Mouse (Mus musculus): ENCODE measurements around the gene Map1lc3a.
A peak's percentile ranks its signal among the peaks of the same experiment; 100 is the strongest.

Map1lc3a gene

GRCm38 (mm10) chr2:155287456-155288250 lies 11.6 kb downstream of the Map1lc3a start:
- no peak for DNase-seq (ENCODE audit: low spot score)

DNA sequence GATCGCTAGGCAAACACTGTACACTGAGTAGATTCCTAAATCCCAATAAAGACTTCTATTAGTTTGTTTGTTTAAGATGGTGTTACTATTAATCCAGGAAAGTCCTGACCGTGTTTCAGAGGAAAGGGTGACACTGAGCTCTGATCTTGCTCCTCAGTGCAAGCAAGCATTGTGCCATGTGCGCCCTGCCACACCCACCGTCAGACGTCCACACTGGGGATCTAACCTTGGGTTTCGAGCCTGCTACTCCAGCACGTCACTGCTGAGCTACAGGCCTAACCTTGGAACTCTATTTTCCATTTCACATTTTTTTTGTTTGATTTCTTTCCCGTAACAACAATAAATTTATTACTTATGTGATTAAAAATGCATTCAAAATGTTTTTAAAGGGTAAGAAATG lies 14.0 kb downstream of the Map1lc3a start:
- no peak for DNase-seq (ENCODE audit: low spot score)

GRCm38 (mm10) chr2:155293382-155293781 lies 17.3 kb downstream of the Map1lc3a start:
- DNase-seq (ENCODE audit: low spot score), result peak; percentile 34

DNA sequence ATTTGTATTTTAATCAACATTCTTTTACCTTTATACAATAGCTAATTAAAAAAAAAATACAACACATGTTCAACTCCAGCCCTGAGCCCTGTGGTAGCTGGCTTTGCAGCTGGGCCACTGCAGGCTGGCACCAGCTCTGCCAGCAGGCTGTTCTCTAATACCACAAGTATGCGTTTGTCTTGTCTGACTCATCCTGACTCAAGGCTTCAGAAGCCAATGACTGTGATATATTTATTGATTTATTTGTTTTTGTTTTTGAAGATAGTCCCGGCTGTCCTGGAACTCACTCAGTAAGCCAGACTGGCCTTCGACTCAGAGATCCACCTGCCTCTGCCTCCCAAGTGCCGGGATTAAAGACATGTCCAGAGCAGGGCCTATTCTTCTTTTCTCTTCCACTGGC lies 17.8 kb downstream of the Map1lc3a start:
- peak; percentile 61 for DNase-seq (ENCODE audit: low spot score)

- peak; percentile 17 for DNase-seq (ENCODE audit: low spot score)
Measured at GRCm38 (mm10) chr2:155295453-155295852, 19.4 kb downstream of the Map1lc3a start.

- no peak for DNase-seq (ENCODE audit: low spot score)
Measured at GRCm38 (mm10) chr2:155299563-155299962, 23.5 kb downstream of the Map1lc3a start.

GRCm38 (mm10) chr2:155308936-155309592 lies 33.0 kb downstream of the Map1lc3a start:
- peak; percentile 98 for DNase-seq (ENCODE audit: low spot score)

GRCm38 (mm10) chr2:155313671-155314070 lies 37.6 kb downstream of the Map1lc3a start:
- no peak for DNase-seq (ENCODE audit: low spot score)

GRCm38 (mm10) chr2:155318618-155319017 lies 42.5 kb downstream of the Map1lc3a start:
- DNase-seq (ENCODE audit: low spot score), result no peak

- no peak for DNase-seq (ENCODE audit: low spot score)
Measured at GRCm38 (mm10) chr2:155320596-155320995, 44.5 kb downstream of the Map1lc3a start.

GRCm38 (mm10) chr2:155326001-155326400 lies 49.9 kb downstream of the Map1lc3a start:
- DNase-seq (ENCODE audit: low spot score), result no peak
